Mouse (Mus musculus) B cell, adult 2 months (primary cell): ENCODE results near the gene Ceacam9.
"Not testable (repeated sequence)": the region's sequence is repeated elsewhere in the genome, so short reads cannot be mapped to it uniquely, and the experiment has no call there.

Experiments
- DNase-seq, 2 experiments: peaks; one replicate each; pipeline ENCODE4 v3.0.0; 2022

Ceacam9 gene

DNA sequence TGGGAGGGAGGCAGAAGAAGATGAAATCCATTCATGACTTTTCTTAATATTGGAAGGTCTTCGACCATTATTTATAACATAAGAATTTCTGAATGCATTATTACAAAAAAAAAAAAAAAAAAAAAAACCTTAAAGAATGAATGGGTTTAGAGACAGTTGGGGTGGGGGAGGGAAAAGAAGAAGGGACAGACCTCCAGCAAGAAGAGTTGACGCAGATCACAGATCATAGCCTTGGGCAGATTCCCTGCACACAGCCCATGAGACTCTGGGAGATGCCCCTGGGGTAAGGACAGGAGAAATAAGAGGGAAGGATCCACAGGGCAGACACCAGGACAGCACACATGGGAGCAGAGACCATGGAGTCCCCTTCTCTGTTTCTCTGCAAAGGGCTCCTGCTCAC, at the start of gene Ceacam9:
TSS of gene Ceacam9 (plus strand) at position 301 of the 400 bp plus-strand sequence.
- DNase-seq, result no peak

DNA sequence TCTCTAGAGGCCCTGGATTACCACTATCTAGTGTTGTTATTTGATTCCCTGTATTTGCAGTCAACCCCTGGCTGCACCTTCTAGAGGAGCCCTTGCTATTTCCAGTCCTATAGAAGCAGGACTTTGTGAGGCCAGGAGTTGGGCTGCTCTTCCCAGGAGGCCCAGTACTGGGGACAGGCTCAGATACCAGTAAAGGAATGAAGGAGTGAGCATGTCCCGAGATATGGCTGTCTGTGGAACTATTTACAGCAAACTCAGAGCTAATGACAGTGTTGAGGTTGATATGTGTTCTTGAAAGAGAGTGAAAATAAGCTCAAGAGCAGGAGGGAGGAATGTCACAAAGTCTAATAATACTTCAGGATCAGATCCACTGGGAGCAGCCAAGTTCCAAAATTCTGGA, 47.9 kb upstream of the Ceacam9 start:
- no peak for DNase-seq

DNA sequence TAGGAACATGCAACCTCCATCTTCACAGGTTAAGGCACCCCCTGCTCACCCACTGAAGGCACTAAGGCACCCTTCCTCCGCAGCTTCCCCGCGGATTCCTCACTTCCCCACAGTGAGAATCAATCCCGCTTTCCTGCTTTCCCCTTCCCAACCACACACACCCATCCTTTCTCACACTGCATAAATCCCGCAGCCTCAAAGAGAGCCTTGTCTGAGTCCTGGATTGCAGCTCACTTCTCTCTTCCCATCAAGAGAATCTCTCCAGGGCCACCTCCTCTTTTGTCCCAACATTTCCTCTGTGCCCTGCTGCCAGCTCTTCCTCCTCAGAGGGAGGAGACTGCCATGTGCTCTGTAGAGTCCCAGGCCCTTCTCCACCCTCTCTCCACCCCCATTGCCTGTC, 47.0 kb upstream of the Ceacam9 start:
- DNase-seq, result not testable (repeated sequence)

DNA sequence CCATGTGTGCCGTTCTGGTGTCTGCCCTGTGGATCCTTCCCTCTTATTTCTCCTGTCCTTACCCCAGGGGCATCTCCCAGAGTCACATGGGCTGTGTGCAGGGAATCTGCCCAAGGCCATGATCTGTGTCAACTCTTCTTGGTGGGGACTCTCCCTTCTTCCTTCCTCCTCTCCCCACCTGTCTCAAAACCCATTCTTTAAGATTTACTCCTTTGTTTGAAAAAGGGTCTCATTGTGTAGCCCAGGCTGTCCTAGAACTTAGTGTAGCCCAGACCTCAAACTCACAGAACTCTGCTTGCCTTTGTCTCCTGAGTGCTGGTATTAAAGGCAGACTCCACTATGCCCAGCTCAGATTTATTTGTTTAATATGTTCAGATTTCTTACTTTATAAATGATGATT, 46.1 kb upstream of the Ceacam9 start, which contains the start of gene Ceacam15:
TSS of gene Ceacam15 (minus strand) at position 101 of the 400 bp plus-strand sequence.
- DNase-seq, result no peak

DNA sequence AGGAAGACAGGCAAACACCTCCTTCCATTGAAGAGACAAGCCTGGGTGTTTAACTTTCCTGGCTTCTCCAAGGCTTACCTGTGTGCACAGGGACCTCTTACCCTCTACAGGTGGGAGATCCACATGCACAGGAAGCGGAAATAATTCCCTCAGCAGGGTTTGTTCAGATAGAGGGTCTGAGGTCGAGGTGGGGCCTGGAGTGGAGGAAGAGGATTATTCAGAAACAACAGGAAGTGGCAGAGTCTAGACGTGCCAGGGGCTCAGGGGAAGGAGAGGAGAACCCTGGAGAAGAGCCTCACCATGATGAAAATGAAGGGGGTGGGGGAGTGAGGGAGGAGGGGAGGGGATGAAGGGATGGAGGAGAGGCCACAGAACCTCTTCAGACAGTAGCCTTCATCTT, 41.5 kb upstream of the Ceacam9 start:
- not testable (repeated sequence) for DNase-seq

DNA sequence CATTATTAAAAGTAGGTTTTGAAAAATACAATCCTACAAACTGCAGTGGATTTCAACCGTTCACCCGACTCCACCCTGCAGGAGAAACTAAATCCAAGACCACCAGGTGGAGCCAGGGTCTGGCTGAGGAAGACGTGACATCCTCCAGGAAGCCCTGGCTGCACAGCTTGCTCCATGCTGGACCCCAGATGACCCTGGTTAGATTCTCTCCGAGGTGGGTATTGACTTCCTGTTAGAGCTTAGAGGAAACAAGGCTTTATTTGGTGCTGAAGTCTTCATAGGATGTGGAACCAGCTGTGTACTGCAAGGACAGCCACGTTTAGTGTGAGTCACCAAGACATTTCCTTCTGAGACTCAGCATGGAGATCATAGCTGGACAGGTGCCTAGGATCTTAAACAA, 32.5 kb upstream of the Ceacam9 start:
- no peak for DNase-seq

DNA sequence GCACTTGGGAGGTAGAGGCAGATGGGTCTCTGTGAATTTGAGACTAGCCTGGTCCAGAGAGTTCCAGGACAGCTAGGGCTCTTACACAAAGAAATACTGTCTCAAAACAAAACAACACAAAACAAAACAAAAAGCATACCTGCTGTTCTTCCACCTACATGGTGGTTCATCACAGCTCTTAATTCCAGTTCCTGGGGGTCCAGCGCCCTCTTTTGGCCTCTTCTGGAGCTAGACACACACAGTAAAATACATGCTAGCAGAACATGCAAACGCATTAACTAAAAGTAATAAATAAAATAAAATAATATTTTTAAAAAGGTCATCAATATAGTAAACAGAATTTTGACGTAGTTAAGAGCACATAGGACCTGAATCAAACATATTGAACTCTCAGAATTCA, 26.7 kb upstream of the Ceacam9 start:
- DNase-seq, result peak; percentile 57 to 60

DNA sequence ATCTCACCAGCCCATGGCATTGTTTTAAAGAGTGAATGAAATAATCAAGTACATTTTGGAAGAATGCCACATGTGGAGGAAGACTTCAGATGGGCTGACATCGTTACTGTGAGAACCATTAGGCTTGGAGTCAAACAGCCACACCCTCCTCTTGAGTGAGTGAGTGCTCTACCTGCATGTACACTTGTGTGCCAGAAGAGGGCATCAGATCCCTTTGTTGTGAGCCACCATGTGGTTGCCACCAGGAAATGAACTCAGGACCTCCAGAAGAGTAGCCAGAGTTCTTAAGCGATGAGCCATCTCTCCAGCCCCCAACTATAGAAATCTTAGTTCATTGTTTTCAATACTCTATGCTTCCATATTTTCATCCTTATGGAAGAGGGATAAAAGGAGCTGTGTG, 22.7 kb upstream of the Ceacam9 start:
- DNase-seq, result peak; percentile 15 to 18

DNA sequence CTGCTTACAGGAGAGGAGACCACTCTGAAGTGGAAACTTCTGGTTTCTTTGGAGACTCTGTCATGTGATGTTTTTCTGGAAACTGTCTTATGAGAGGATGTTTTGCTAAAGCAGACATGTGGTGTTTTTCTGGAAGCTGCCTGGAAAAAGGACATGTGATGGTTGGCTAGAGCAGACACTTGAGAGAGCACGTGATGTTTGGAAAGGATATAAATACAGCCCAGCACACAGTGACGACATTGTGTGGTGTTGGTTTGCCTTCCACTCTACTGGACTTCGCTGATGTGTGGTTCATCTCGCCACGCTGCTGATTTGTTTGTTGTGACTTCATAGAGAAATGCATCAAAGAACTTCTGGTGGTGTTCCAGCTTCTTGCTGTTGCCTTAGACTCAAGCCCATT, 21.1 kb upstream of the Ceacam9 start:
- DNase-seq, result no peak

DNA sequence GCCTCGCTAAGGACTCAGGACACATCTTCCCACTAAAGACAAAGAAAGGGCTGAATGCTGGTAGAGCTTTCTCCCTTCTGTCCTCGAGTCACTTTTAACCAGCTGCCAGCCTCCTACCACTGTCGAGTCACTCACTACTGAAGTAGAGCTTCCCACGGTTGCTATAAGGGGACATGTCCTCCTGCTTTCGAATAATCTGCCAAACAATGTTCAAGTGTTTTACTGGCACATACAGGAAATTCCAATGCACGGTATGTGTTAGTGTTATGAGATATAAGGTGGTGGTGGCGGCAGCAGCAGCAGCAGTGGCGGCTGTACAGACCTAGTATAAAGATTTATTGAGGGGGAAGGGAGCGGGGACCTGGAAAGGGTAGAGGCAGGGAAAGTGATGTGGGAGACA, 15.3 kb upstream of the Ceacam9 start:
- no peak for DNase-seq

DNA sequence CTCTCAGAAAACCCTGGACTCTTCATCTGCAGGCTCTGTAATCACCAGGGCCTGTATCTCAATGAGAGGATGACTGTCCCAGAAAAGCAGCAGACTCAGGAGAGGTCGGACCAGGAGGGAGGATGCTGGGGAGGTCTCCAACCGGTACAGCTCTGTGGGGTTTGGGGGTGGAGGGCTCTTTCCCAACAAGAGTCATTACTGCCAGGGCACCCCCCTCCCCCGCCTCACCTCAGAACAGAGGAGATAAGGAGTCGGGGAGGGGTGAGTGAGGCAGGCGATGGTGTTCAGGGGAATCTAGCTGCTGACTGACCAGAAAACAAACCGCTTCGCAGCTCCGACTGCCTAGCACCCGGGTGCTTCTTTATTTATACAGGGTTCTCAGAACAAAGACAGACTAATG, 13.5 kb upstream of the Ceacam9 start:
- DNase-seq, result no peak

DNA sequence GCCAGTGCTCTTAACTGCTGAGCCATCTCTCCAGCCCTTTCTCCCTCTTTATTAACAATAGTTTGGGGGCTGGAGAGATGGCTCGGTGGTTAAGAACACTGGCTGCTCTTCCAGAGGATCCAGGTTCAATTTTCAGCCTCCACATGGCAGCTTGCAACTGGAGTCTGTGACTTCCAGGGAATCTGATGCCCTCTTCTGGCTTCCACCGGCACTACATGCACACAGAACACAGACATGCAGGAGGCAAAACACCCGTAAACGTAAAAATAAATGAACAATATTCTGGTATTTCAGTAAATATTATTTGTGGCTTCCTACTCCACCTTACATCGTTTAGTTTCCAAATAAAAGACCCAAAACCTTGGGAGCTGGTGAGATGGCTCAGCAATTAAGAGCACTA, 11.1 kb upstream of the Ceacam9 start:
- DNase-seq, result no peak

DNA sequence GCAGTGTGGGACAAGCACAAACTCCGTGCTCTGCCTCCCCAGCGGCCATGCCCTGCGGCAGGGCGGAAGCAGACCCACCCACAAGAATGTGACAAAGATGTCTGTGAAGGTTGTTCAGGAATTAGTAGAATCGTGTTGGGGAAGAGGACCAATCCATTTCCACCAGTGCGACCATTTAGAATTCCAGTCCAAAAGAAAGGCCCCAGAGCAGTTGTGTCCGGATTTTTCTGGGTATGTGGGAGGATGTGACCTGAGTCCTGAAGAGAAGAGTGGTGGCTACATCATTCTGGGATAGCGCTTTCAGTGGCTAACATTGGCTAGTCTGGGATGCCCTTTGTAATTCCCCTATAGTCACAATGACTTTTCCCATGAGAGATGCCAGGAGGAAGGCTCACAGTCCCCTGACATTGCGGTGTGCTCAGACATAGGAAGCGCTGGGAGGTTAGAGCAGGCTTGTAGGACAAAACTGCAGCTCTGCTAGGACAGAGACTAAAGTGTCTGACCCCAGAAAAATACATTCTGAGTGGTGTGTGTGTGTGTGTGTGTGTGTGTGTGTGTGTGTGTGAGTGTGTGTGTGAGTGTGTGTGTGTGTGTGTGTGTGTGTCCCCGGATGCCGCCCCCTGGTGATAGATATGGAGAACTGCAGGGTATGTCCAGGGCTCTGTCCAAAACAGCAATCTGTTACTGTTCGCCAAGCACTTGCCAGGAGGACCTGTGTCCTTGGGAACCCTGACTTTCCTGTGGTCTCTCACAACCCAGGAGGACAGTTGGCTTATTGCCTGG, 8.9 kb upstream of the Ceacam9 start:
- DNase-seq, result peak in 1 of 2 experiments; percentile 13

DNA sequence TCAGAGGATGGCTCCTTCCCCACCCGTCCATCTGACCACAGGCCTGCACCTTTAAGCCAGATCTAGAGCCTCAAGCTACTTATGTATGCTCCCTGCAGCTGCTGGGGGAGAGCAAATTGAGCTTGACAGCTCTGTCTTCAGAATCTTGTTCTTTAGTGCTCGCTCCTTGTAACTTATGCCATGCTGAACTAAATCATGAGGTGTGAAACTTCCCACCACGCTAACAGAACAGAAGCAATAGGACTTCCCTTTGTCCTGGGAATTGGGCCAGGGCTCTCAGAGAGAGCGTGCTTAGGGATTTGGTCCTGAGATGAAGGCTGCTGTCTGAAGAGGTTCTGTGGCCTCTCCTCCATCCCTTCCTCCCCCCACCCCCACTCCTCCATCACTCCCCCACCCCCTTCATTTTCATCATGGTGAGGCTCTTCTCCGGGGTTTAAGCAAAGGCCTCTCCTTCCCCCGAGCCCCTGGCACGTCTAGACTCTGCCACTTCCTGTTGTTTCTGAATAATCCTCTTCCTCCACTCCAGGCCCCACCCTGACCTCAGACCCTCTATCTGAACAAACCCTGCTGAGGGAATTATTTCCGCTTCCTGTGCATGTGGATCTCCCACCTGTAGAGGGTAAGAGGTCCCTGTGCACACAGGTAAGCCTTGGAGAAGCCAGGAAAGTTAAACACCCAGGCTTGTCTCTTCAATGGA, 5.1 kb upstream of the Ceacam9 start:
- DNase-seq, result not testable (repeated sequence)

DNA sequence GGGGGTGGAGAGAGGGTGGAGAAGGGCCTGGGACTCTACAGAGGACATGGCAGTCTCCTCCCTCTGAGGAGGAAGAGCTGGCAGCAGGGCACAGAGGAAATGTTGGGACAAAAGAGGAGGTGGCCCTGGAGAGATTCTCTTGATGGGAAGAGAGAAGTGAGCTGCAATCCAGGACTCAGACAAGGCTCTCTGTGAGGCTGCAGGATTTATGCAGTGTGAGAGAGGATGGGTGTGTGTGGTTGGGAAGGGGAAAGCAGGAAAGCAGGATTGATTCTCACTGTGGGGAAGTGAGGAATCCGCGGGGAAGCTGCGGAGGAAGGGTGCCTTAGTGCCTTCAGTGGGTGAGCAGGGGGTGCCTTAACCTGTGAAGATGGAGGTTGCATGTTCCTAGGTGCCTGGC, 761 bp downstream of the Ceacam9 start:
- DNase-seq, result not testable (repeated sequence)

DNA sequence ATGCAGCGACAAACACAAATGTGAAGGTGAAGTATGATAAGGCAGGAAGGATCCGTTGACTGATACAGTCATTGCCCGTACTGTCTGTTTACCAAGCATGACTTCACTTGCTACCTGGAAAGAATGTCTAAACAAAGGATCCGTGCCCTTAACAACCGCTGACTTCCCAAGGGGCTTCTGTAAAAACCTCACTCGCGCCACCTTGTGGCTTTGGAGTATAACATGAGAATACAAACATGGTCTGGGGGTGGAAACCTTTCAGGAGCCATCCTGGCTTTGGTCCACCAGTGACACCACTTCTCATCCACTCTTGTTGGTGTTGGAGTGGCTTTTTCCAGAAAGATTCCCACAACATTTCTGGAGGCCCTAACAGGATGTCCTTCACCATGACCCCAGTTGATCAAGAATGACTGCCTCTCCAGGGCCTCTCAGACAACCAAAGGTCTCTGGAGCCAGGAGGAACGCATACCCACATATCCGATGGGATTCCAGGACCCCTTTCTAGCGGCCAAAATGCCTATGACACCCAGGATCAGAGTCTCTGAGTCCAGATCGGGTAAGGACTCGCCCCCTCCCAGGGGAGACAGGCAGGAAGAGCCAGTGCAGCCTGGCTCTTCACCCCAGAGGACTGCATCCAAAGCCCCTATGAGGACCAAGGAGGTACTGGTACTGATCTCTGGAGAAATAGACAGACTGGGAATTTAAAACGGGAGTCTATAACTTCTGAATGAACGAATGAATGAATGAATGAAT, 7.0 kb downstream of the Ceacam9 start:
- peak; percentile 82 for DNase-seq

DNA sequence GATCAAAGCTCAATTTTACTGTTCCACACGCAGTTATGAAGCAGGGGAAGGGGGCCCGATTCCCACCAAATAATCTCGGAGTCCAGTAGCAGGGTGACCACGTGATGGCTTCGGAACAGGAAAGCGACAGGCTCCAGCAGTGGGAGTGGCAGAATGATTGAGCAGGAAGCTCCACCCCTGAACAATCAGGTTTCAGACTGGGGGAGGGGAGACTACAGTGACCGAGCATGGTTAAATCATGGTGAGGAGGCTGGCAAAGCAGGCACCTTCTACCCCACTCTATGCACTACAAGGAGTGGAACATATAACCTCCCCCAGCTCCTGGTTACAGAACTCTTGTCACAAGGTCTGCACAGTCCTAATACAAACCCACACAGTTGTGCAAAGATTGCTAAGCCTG, 7.8 kb downstream of the Ceacam9 start:
- not testable (repeated sequence) for DNase-seq

DNA sequence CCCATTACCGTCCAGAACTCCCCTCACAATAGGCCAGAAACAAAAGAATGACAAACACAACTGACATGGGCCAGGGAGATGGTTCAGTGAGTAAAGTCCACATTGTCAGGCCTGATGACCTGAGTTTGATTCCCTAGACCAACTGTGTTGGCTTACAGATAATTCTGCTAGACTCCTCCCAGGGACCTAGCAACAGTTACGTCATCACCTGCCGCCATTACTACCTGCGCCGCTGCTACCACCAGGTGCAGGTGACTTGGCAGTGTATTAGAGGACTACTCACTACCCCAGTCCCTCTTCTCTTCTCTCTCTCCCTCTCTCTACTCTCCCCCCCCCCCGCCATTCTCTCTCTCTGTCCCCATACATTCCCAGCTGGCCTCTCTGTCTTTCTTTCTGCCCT, 9.1 kb downstream of the Ceacam9 start:
- DNase-seq, result no peak

DNA sequence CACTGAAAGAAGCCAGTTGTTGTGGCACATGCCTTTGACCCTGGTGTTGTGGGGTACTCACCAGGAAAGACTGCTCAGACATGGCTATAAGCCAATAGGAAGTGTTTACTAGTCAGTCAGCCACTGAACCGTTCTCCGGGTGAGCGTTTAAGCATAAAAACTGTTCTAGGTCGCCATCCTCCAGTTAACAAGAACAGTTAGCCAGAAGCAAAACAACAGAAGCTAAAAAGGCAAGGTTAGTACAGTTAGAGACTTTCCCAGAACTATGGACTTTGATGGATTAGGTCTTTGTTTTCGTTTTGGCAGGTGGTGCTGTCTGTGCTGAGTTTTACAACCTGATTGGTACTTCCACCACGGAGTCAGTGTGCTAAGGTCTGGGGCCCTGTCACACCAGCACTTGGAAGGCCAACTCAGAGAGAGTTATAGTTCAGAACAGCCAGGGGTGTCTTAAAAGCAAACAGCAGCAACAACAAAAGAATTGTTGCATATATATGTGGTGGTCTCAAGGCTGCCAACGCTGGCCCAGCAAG, 10.2 kb downstream of the Ceacam9 start:
- DNase-seq, result peak in 1 of 2 experiments; percentile 12

DNA sequence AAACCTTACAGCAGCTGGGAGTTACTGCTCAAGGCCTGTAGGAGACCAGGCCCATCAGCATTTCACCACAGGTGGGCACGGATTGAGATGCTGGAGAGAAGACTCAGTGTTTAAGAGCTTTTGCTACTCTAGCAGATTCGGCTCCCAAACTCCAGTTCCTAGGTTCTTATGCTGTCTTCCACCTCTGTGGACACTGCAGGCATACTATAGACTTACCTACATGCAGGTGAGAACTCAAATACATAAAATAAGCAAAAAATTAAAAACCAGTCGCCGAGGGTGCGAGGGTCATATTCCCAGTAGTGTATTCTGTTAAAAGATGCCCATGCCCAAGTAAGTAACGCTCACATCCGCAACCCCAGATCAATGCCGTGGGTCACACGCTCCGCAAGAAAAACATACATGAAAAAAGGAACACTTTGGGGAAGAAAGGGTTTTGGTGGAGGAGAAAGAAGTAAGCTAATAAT, 15.9 kb downstream of the Ceacam9 start:
- DNase-seq, result no peak

DNA sequence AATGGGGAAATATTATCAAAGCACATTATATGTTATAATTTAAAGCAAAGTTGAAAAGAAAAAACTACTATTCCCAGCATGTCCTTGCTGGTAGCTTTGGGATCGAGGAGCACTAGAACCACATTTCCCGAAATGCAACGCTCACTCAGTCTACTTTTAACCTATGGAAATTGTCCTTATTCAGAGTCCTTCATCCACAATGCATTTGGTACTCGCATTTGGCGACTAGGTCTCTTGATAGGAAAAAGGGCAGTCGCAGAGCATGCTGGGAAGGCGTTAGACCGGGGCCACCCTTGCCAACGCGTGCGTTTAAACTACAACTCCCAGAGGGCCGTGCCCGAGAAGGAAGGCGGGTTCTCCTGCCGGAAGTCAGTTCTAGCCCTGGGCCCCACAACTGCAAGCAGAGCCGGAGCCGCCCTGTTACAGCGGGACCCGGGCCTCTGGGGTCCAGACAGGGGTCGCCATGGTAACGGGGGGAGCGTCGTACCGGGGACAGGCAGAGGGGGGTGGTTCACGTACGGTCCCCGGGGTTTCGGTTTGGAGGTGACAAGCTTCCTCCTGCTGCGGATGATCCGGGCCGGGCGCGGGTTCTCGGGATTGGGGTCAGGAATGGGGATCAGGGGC, 16.5 kb downstream of the Ceacam9 start, which contains the start of gene Ap2s1:
TSS of gene Ap2s1 (plus strand) at position 338 of the 624 bp plus-strand sequence.
- DNase-seq, result peak; percentile 91 to 94

DNA sequence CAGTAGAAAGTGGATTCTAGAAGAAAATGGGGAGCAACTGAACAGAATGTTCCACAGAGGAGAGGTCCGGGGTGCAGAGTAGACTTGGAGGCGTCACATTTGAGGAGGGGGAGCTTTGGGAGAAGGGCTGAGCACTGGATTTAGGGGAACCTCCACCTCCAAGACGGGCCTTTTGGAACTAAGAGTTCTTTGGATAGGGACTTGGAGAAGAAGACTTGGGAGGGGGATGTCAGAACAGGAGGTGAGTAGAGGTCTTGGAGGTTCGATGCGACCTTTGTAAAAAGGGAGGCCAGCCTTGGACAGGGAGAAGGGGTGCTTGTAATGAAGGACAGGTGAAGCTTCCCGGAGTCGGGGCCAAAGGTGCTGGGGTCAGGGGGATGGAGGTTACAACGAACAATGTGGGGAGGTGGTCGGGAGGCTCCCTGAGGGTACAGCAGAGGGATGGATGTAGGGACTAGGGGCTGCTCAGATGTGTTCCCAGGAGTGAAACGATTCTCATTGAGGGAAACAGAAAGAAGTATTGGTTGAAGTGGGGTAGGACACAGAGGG, 17.4 kb downstream of the Ceacam9 start:
- DNase-seq, result no peak
